Comparison of ENCODE assay signal across 11 mouse cellular contexts in genomic region chr3:95901616-95902372, GRCm38 (mm10). TPM values are rescaled to one million over a fixed set of nuclear protein-coding genes. Genes with fewer than 3 reads are reported as not detected.
DNase-seq lines count a peak whose midpoint lies in the region; ATAC-seq and TF ChIP-seq lines count a peak whose summit lies in the region.
"Had no signal": no experiment of that assay in that cellular context is flagged by ENCODE, and none has a peak within 500 bp of the region (broad histone marks: within the 10 kb centered on the region; RNA-seq: fewer than 3 reads in every experiment).

No protein-coding gene starts in this region.

- no peak for TF ChIP-seq EP300 in heart, adult 2 months (IDR thresholded peaks at IDR 0.05; ENCODE audit: insufficient read depth, low read depth, low read length)

- peaks cover 3% of the 10 kb centered on the region; the same call in 1 of the 2 replicates for H3K36me3 ChIP-seq in heart, adult 2 months (ENCODE audit: control insufficient read depth, insufficient read depth, low read length)
- H3K36me3 ChIP-seq in liver, embryonic 12.5 days = peaks cover 8% of the 10 kb centered on the region; the same call in 1 of the 2 replicates

- H3K4me1 ChIP-seq in heart, adult 2 months (ENCODE audit: control insufficient read depth, insufficient read depth, low read length) = peaks cover 1% of the 10 kb centered on the region; the same call in 1 of the 2 replicates
- H3K4me1 ChIP-seq in liver, embryonic 12.5 days = peaks cover 32% of the 10 kb centered on the region

- DNase-seq in layer of hippocampus, adult 2 months (ENCODE audit: low spot score in 2 of 2) = no peak
- DNase-seq in layer of hippocampus, adult 8-10 months (ENCODE audit: low spot score in 2 of 2) = no peak
- DNase-seq in heart, adult 2 months = peak; percentile 38 to 52
- peak; percentile 70 for DNase-seq in kidney, adult 18-20 months
- no peak for DNase-seq in right cerebral cortex, postnatal 14 days
- DNase-seq: cerebellum, adult 9-10 months; lung, postnatal 14 days; thymus, postnatal 4 days had no signal

- TF ChIP-seq POLR2A in heart, adult 2 months (IDR thresholded peaks at IDR 0.05; ENCODE audit: insufficient read depth, low read depth, low read length) = no peak; the same call in 1 of the 2 replicates

- H3K4me3 ChIP-seq in layer of hippocampus, adult 2 months = no peak overlapping the region; the same call in 1 of the 2 replicates
- 0 out of 2 replicates have a peak overlapping the region, but pooled peaks have one; percentile 0 for H3K4me3 ChIP-seq in heart, adult 2 months
- no peak overlapping the region for H3K4me3 ChIP-seq in liver, embryonic 12.5 days
- H3K4me3 ChIP-seq: myocyte had no signal

- no peak for ATAC-seq in liver, embryonic 12.5 days
- no peak for ATAC-seq in erythroblast, adult 5-6 weeks (replicated peaks; ENCODE audit: low FRiP score, poor library complexity, severe bottlenecking)

- no peak overlapping the region for H3K4me2 ChIP-seq in liver, embryonic 12.5 days

- WGBS in heart, adult 2 months = 40% methylated on average over 9 of the region's 9 CpGs
- WGBS in liver, embryonic 12.5 days (ENCODE audit: insufficient replicate concordance) = 66% methylated on average over 9 of the region's 9 CpGs

- peak overlapping the region; percentile 86 for H3K27ac ChIP-seq in layer of hippocampus, adult 2 months
- H3K27ac ChIP-seq in heart, adult 2 months = peak overlapping the region; percentile 91
- H3K27ac ChIP-seq in liver, embryonic 12.5 days = peak overlapping the region; percentile 33

- intact Hi-C loops in heart, adult 2 months (cut with DNase I) = no loop called here

- no peak for TF ChIP-seq CTCF in layer of hippocampus, adult 2 months (conservative IDR thresholded peaks at IDR 0.05)
- TF ChIP-seq CTCF in heart, adult 2 months (IDR thresholded peaks at IDR 0.05) = no peak

- no peaks in the 10 kb centered on the region for H3K27me3 ChIP-seq in heart, adult 2 months (ENCODE audit: control insufficient read depth, insufficient read depth, low read length)
- H3K27me3 ChIP-seq in liver, embryonic 12.5 days (replicated peaks) = peaks cover 68% of the 10 kb centered on the region

- no peaks in the 10 kb centered on the region for H3K9me3 ChIP-seq in liver, embryonic 12.5 days (replicated peaks)

- H3K9ac ChIP-seq in heart, adult 2 months (ENCODE audit: low read depth, low read length) = peak overlapping the region; percentile 23; the same call in 1 of the 2 replicates
- no peak overlapping the region for H3K9ac ChIP-seq in liver, embryonic 12.5 days

- no peaks in the 10 kb centered on the region for H3K79me2 ChIP-seq in heart, adult 2 months (replicated peaks; ENCODE audit: control insufficient read depth, insufficient read depth, low read length)

RNA-seq across cellular contexts. Expression of gene Car14, which starts 2.7 kb away (rescaled TPM):
- 1 to 10 TPM; 6.9 to 9.9 TPM for total RNA-seq in layer of hippocampus, adult 2 months (2021)
- 10 to 100 TPM in 3 of 4 experiments, 1 to 10 TPM in 1; 9.8 to 14.4 (median 11.1) TPM for total RNA-seq in layer of hippocampus, adult 8-10 months (2022)
- total RNA-seq in heart, adult 2 months (2021) = 100 to 1,000 TPM; 146 to 208 TPM
- 227 and 279 TPM in 2 replicates for polyA plus RNA-seq in heart, adult 2 months (2012; rRNA removed)
- 10.3 and 10.6 TPM in 2 replicates for polyA plus RNA-seq in liver, embryonic 12.5 days (2016; fragmentation: Nextera tagmentation; extraction: Ambion mirVana)
- not detected in 2 replicates for total RNA-seq in erythroblast, adult 5-6 weeks (2015; ENCODE audit: low replicate concordance)
- not detected in 2 replicates for total RNA-seq in erythroblast, adult 5-6 weeks (2017; ENCODE audit: low replicate concordance)

RNA-seq across cellular contexts. Expression of gene Aph1a, which starts 8.0 kb away (rescaled TPM):
- 10 to 100 TPM; 69.0 to 79.8 TPM for total RNA-seq in layer of hippocampus, adult 2 months (2021)
- total RNA-seq in layer of hippocampus, adult 8-10 months (2022) = 10 to 100 TPM; 53.9 to 75.7 (median 70.1) TPM
- total RNA-seq in heart, adult 2 months (2021) = 100 to 1,000 TPM in 1 of 2 experiments, 10 to 100 TPM in 1; 99.9 to 121 TPM
- polyA plus RNA-seq in heart, adult 2 months (2012; rRNA removed) = 98.7 and 120 TPM in 2 replicates
- 16.5 and 19.0 TPM in 2 replicates for polyA plus RNA-seq in liver, embryonic 12.5 days (2016; fragmentation: Nextera tagmentation; extraction: Ambion mirVana)
- total RNA-seq in erythroblast, adult 5-6 weeks (2015; ENCODE audit: low replicate concordance) = 8.8 and 13.1 TPM in 2 replicates
- total RNA-seq in erythroblast, adult 5-6 weeks (2017; ENCODE audit: low replicate concordance) = 6.1 and 9.8 TPM in 2 replicates

RNA-seq across cellular contexts. Expression of gene BC028528, which starts 10.0 kb away (rescaled TPM):
- 1 to 10 TPM; 3.4 to 4.8 TPM for total RNA-seq in layer of hippocampus, adult 2 months (2021)
- total RNA-seq in layer of hippocampus, adult 8-10 months (2022) = 10 to 100 TPM in 1 of 4 experiments, 1 to 10 TPM in 3; 2.9 to 11.2 (median 5.9) TPM
- total RNA-seq in heart, adult 2 months (2021) = 1 to 10 TPM; 8.5 to 9.0 TPM
- 14.5 and 29.8 TPM in 2 replicates for polyA plus RNA-seq in heart, adult 2 months (2012; rRNA removed)
- 6.7 and 8.2 TPM in 2 replicates for polyA plus RNA-seq in liver, embryonic 12.5 days (2016; fragmentation: Nextera tagmentation; extraction: Ambion mirVana)
- 19.0 and 37.9 TPM in 2 replicates for total RNA-seq in erythroblast, adult 5-6 weeks (2015; ENCODE audit: low replicate concordance)
- 7.0 and 15.9 TPM in 2 replicates for total RNA-seq in erythroblast, adult 5-6 weeks (2017; ENCODE audit: low replicate concordance)

RNA-seq across cellular contexts. Expression of gene Ciart, which starts 19.7 kb away (rescaled TPM):
- total RNA-seq in layer of hippocampus, adult 2 months (2021) = 10 to 100 TPM; 10.3 to 11.7 TPM
- 10 to 100 TPM; 13.7 to 30.2 (median 21.4) TPM for total RNA-seq in layer of hippocampus, adult 8-10 months (2022)
- 10 to 100 TPM in 1 of 2 experiments, 1 to 10 TPM in 1; 5.1 to 27.0 TPM for total RNA-seq in heart, adult 2 months (2021)
- polyA plus RNA-seq in heart, adult 2 months (2012; rRNA removed) = 5.0 and 7.7 TPM in 2 replicates
- polyA plus RNA-seq in liver, embryonic 12.5 days (2016; fragmentation: Nextera tagmentation; extraction: Ambion mirVana) = 2.4 and 2.8 TPM in 2 replicates
- total RNA-seq in erythroblast, adult 5-6 weeks (2015; ENCODE audit: low replicate concordance) = not detected in 2 replicates
- not detected in 2 replicates for total RNA-seq in erythroblast, adult 5-6 weeks (2017; ENCODE audit: low replicate concordance)

RNA-seq across cellular contexts. Expression of gene Anp32e, which starts 27.3 kb away (rescaled TPM):
- total RNA-seq in layer of hippocampus, adult 2 months (2021) = 10 to 100 TPM; 78.9 to 80.6 TPM
- 10 to 100 TPM; 68.6 to 95.5 (median 95.0) TPM for total RNA-seq in layer of hippocampus, adult 8-10 months (2022)
- 10 to 100 TPM; 83.0 to 90.9 TPM for total RNA-seq in heart, adult 2 months (2021)
- 15.5 and 29.9 TPM in 2 replicates for polyA plus RNA-seq in heart, adult 2 months (2012; rRNA removed)
- 185 and 198 TPM in 2 replicates for polyA plus RNA-seq in liver, embryonic 12.5 days (2016; fragmentation: Nextera tagmentation; extraction: Ambion mirVana)
- 37.6 and 46.3 TPM in 2 replicates for total RNA-seq in erythroblast, adult 5-6 weeks (2015; ENCODE audit: low replicate concordance)
- total RNA-seq in erythroblast, adult 5-6 weeks (2017; ENCODE audit: low replicate concordance) = 212 and 278 TPM in 2 replicates

Comparison
In these comparisons a context has a peak if more than half of its experiments do, and no peak if none do; other contexts are left out.
1. DNase-seq: peak in heart, adult 2 months (2 of 2) and kidney, adult 18-20 months (single experiment); none in layer of hippocampus, adult 2 months (0 of 2), layer of hippocampus, adult 8-10 months (0 of 2) and right cerebral cortex, postnatal 14 days (single experiment).
2. H3K27ac ChIP-seq: peak in every context shown above with its lines; median percentile 91 in heart, adult 2 months; 86 in layer of hippocampus, adult 2 months; 33 in liver, embryonic 12.5 days.
3. RNA of gene Car14, which starts 2.7 kb away (total RNA-seq): 146 to 208 TPM in heart, adult 2 months; 9.8 to 14.4 TPM in layer of hippocampus, adult 8-10 months, 6.9 to 9.9 TPM in layer of hippocampus, adult 2 months and not detected in erythroblast, adult 5-6 weeks; every median in the first group is over 4 times any median in the second.